Mouse (Mus musculus) Muller cell, postnatal 12 days (primary cell): ENCODE results near the gene Pi4kb.

Experiments used
- DNase-seq: peaks from one replicate; pipeline ENCODE4 v3.0.0-alpha.2; 2015; ENCODE audit errors: inconsistent ontology term

Pi4kb gene

DNA sequence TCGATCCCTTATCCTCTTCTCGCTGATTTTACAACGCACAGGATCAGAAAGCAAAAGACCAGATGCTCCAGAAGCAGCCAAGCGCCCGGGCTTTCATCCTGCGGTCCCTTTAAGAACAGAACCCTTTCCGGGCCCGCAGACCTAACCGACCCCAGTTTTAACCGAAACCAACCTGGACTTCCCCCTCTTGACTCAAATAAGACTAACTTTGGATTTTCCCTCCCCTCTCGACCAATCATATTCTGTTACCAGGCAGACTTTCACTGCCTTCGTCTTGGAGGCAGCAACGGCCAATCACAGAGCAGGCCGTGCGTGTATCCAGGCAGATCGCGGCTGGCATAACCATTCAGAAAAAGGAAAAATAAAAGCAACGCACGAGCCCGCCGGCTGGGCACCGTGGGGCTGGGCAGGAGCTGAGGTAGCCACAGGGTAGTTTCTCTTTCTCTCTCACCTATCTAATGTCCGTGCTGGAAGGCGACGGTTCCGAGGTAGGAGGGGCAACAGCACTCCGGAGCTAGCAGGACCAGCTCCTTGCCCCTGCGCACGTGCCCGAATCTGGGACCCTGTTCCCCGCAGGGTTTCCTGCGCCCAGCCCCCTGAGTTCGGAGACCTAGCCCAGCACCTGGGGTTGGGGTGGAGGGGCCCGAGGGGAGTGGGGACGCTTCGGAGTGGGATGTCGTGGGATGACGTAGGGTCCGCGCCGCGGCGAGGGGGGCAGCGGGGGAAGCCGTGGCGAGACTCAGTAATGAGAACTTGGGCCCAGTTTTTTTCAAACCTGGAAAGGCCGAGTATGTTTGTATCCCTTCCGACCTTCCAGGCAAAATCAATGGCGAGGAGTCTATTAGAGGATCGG lies 20.5 kb upstream of the Pi4kb start, which contains the start of gene Rfx5:
Gene Rfx5 (plus strand): TSS at position 312 of the 853 bp plus-strand sequence.
- peak; percentile 94 for DNase-seq

DNA sequence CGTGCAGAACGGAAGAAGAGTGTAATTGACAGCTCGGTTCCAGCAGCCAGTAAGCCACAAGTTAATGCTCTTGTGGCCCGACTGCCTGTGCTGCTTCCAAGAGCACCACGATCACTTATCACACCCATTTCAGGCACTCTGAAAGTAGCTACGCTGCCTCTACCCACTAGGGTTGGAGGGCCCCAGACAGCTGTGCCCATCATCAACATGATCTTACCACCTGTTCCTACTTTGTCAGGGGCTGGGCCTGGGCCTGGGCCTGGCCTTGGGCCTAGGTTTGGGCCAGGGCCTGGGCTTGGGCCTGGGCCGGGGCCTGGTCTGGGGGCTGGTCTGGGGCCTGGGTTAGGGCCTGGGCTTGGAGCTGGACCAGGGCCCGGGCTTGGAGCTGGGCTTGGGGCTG lies 16.2 kb upstream of the Pi4kb start:
- no peak for DNase-seq

DNA sequence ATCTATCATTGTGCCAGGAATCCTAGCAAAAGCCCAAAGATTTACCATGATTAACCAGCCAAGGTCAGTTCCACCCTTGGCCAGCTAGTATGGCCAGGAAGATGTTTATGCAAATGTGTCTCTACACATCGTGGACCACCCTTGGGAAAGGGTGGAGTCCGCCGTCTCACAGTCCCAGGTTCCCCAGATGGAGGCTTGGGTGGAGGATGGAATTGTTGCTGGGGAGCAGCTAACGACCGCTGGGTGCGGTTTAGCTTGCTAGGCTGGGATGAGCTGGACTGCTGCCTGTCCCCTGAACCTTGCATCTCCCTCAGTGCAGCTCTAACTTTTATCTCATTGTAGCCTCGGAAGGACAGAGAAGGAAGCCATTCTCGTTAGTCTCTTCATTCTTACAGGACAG lies 14.7 kb upstream of the Pi4kb start:
- DNase-seq = no peak

DNA sequence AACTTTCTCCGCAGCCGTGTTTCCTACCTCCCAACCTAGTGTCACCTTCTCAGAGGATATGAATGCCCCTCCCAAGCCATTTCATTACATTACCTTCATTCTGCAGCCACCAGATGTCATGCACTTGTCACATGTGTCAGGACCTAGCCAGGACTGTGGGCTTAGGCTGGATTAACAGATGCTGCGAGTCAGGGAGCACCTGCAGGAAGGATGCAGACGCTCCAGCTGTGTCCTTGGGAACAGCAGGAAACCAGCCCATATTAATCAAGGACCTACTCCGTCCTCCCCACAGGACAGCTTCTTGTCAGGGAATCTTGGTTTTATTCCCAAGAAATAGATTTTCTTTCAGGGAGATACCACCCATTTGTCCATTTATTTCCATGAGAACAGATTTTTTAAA lies 14.2 kb upstream of the Pi4kb start:
- DNase-seq = no peak

DNA sequence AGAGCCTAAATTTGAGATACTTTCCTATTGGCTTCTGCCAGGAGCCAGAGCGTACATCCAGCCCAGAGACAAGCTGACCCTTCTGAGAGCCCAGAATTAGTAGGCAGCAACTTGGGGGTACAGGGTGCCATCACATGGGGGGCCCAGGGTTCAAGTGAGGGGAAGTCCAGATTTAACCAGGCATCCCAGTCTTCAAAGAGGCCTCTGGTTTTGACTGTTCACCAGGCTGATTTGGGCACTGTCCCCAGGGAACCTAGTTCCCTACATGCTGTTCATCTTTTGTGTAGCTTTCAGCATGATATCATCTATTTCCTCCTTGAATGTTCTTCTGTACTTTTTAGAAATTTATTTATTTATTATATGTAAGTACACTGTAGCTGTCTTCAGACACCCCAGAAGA lies 9.5 kb upstream of the Pi4kb start:
- no peak for DNase-seq

DNA sequence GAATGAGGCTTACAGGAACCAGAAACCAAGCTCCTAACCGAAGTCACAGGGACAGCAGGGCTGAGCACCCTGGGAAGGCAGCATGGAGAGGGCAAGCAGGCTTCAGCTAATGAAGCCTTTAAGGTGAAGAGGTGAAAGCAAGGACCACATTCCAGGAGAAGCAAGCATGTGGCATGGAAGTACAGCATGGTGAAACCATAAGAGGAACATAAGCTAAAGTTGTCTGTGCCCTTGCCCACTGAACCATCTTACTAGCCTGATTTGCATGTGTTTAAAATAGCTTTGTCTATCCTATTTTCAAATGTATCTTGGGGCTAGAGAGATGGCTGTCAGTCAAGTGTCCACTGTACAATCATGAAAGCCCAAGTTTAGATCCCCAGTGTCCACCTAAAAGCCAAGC lies 8.7 kb upstream of the Pi4kb start:
- DNase-seq = no peak

DNA sequence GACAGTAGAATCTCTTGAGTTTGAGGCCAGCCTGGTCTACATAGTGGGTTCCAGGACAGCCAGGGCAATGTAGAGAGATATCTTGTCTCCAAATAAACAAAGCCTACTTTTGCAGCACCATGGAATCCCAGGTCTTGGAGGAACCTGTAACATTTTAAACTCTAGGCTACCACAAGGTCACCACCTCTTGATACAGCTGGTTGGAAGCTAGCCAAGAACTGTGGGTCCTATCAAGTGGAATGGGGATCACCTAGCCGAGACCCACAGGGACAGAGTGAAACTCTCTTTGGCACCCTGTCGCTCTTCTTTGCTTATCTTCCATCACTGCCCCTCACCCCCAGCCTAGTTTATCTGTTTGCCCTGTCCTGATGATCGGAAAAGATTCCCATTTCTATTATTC lies 2.0 kb upstream of the Pi4kb start:
- no peak for DNase-seq

DNA sequence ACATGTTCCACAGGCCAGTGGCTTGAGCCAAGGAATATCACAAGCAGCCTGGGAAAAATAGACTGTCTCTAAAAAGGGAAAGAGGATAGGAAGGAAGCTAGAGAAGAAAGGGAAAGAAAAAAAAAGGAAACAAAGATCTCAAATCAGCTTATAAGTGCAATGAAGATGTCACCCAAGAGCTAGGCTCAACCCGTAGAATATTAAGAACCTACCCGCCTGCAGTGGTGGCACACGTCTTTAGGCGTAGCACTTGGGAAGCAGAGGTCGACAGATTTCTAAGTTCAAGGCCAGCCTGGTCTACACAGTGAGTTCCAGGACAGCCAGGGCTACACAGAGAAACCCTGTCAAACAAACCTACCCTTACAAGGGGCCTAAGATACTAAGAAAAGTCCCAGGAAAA lies 911 bp upstream of the Pi4kb start:
- no peak for DNase-seq

DNA sequence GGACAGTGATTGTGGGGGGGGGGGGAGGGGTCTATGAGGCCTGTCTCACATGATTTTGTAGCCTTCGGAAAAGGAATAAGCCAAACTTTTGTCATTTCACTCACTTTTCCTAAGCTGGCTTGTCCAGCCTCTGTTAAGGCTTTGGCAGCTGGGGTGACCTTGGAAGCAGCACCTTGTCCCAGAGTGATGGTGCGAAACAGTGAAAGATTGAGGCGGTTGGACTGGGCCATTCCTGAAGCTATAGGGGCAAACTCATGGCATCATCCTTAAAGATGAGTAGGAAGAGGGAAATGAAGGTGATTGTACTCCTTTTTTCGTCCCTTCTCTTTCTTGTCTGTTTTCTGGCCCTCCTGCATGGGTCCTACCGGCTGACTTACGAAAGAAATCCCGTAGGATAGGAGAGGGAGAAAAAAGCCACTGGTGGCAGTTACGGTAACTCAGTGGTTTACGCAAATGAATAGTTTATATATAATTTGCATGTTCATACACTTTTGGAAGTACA lies 454 bp upstream of the Pi4kb start:
- DNase-seq = no peak

DNA sequence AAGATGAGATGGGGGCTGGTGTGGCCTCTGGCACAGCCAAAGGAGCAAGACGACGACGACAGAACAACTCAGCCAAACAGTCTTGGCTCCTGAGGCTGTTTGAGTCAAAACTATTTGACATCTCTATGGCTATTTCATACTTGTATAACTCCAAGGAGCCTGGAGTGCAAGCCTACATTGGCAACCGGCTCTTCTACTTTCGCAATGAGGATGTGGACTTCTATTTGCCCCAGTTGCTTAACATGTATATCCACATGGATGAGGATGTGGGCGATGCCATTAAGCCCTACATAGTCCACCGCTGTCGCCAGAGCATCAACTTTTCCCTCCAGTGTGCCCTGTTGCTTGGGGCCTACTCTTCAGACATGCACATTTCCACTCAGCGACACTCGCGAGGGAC lies 9.8 kb downstream of the Pi4kb start:
- DNase-seq = no peak

DNA sequence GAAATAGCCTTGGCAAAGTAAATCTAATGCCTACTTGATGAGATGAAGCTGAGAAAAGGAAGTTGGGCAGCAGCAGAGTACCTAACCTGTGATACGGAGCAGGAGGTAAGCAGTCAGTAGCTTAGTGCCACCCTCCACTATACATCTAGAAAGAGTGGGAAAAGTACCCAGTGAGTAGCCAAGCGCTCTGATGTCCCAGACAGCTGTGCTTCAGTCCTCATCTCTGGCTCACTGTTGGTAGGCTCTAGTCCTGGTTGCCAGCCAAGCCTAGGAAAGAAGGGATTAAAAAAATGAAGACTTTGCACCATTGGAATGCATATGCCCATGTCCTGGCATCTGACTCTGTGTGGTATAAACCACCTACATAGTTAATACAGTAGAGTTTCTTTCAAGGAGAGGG lies 11.0 kb downstream of the Pi4kb start:
- DNase-seq = no peak

DNA sequence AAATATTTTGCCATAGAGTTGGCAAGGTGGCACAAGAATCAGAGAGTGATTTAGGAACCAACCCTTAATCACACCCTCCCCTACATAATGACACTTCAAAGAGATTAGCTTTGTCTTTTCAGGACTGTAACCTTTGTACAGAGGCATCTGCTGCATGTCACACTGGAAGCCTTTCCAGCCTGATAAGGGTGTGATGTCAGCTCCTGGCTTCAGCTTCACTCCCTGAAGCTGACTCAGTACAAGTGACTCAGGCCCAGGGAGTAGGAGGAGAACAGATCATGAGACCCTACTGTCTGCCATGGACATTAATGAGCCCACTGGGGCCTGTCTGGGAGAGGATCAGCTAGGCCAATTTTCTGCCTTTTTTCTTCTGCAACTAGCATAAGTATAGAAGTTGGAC lies 13.0 kb downstream of the Pi4kb start:
- peak; percentile 81 for DNase-seq

DNA sequence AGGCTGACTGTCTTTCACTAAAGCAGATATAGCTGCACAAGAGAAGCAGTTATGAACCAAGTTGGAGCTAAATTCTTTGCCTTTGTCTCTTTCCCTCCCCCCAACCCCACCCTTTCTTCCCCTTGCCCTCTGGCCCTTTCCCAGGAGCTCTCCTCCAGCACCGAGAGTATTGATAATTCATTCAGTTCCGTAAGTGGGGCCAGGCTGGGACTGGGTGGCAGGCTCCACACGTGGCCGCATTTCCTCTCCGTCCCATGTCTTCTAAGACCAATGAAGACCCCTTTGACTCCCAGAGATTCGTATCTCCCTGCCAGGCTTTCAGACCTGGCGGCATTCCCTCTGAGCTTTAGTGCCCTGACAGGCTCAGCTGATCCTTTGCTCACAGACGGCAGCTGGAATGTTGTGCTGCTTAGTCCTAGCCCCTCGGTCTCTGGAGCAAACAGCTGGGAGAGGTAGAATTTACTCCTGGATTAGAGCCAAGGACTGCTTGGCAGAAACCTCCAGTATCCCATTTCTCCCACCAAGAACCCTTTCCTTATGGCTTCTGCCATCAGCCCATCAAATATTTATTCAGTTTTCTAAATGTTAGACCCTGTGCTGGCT lies 14.7 kb downstream of the Pi4kb start:
- DNase-seq = no peak

DNA sequence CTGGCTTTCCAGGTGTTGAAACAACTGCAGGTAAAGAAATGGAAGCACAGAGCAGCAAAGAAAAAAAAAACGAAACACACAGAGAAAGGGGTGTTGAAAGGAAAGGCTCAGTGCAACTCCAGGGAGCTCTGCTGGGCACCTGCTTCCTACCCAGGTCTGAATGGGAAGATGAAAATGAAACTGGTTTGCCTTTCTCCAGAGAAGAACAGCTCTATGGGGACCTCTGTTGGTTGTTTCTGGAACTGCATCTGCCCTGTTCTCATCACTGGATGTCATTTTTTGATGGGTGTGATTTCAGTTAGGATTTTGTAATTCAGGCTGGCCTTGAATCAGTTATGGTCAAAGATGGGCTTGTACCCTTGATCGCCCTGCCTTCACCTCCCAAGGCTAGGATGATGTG lies 22.4 kb downstream of the Pi4kb start:
- DNase-seq = peak; percentile 76

DNA sequence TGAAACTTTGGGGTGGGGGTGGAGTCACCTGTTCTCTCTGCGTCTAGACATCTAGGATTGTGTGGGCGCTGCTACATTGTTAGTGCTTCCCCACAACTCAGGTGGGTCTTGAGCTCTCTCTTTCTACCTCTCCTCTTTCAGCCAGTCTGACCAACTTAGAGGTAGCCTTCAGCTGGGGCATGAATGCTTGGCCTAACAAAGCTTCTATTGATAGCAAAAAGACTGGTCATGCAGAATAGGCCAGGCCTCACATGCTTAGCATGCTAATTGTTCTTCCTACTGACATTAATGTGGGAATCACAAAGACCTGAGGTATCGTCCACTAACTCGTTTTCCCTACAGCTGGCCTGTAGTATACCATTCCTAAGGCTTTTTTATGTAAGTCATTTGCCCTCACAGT lies 28.0 kb downstream of the Pi4kb start:
- DNase-seq = peak; percentile 73

DNA sequence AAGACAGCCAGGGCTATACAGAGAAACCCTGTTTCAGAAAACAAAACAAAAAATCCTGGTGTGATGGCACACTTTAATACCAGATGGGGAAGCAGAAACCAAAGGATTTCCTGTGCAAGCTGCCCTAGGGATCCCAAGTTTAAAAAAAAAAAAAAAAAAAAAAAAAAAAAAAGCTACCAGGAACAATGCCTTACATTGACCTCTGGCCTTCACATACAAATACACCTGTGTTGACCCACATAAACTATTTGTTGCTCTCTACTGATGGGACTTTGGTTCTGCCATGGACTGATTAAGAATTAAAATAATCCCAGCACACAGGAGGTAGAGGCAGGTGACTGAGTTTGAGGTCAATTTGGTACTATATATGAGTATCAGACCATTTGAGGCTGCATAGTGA lies 28.7 kb downstream of the Pi4kb start:
- DNase-seq = no peak

DNA sequence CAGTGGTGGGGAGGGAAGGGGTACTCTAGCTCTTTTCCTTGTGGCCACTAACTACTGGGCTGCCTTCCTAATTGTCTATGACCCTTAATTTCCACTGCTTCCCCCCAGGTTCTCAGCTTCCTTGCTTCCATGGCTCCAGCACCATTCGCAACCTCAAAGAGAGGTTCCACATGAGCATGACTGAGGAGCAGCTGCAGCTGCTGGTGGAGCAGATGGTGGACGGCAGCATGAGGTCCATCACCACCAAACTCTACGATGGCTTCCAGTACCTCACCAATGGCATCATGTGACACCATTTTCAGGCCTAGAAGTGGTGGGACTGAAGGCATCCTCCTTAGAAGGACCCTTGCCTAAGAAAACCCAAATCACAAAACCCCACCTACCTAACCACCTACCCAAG lies 31.1 kb downstream of the Pi4kb start:
- no peak for DNase-seq

DNA sequence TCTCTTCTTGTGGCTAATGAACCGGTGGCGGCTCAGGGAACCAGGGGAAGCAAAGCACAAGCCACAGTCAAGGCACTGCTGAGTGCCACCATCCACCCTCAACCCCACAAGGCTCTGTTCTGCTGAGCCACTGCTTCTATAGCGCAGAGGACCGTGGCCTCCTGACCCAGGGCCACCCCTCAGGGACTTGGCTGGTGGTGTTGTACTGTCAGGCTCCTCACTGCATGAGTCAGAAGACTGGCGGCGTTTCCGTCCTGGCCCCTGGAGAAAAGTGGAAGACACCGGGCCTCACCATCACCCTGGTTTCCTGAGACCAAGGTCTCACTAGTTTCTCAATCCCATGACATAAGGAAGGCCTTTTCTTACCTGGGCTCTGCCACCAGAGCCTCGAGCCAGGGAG lies 33.2 kb downstream of the Pi4kb start:
- DNase-seq = no peak

DNA sequence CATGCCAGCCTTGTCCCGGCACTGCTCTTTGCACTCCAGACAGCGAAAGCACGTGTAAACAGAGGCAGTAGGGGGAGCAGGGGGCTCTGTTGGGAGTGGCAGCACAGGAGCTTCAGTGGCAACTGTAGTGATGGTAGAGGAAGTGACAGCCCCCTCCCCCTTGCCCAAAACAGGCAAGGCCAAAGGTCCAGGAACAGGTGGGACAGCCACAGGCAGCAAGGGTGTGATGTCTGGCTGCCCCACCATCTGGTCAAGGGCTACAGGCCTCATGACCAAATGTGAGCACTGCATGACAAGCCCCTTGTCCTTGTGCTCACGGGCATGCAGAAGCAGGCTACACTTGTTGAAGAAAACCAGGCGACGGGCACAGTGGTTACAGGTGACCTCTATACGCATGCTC lies 35.9 kb downstream of the Pi4kb start:
- DNase-seq = no peak

DNA sequence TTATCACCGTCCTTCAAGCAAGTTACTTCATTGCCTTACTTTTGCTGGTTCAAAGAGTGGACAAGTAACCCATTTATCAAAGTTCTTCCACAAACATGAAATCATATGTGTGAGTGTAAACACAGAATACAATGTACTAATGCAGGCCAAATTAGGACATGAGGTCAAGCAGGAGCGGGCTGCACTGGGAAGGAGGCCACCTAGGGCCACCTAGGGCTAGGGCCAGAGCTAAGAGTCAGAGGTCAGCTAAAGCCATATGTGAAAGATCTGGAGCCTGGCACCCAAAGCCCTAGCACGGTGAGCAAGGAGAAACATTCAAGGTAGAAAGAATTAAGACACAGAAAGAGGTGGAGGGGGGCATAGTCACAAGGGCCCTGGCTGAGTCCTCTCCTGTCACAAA lies 38.5 kb downstream of the Pi4kb start:
- DNase-seq = no peak

DNA sequence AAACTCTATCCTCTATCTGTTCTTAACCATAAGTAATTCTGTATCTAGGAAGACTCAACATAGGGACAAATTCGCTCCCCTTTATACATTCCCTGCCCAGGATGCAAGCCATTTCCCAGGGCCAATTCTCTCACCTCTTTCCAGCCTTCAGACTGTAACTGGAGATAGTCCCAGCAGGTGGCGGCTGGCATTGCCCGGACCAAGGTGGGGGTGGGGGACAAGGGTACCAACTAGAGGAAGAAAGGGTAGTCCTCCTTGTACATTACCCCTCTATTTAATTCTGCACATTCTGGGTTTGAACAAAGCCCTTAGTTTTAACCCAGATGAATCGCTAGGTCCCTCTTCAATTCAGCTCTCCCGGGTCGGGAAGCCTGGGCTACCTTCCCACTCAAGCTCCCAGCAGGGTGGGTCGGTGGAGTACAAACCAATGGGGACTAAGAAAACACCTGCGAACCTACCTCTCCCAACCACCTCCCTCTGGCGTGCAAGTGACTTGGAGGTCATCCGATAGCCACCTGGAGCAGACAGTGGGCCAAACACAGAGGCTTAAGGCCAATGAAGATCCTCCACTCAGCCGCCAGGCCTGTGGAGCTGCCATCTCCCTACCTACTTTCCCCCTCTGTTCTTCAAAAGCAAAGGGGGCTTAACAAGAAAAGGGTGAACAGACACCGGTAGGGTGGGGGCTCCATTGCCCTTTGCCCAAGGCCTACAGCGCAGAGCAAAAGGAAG lies 39.3 kb downstream of the Pi4kb start:
- DNase-seq = peak; percentile 36

DNA sequence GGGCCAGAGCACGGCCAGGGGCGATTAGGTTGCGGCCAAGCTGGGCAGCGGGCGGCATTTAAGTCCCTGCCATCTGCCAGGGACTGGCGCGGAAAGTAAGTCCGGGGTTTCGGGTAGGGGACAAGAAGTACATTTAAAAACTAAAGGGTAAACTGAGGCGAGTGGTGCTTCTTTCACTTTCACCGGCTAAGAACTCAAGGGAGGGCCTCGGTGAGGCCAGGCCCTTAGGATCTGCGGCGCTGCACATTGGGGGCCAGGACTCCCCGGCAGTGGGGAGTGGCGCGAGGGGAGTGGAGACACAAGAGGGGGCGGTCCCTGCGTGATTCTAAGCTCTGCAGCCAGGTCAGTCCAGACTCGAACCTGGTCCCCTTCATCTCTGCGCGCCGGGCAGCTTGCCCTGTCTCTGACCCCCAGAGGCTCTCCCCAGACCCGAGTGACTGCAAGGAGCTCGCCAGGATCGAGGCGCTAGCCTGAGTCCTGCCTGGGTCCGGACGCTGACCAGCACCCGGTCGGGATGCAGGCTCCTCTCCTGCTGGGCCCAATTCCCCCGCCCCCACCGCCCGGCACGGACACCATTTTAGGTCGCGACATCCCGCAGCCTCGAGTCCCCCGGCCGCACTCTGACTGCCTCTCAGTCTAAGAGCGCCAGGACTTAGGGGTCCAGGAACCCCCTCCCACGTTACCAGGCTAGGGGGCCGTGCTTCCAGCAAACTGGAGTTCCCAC lies 40.1 kb downstream of the Pi4kb start:
- DNase-seq = peak; percentile 77
